Mouse (Mus musculus) stomach, adult 2 months (tissue): ENCODE data around the gene Cenpk. TPM values are rescaled to one million over a fixed set of nuclear protein-coding genes. Genes with fewer than 3 reads are reported as not detected.

Source experiments
- polyA plus RNA-seq: library from polyadenylated mRNA; depleted of rRNA; stranded (reverse); fragments of >200 nt; gene quantifications from 2 replicates; pipeline ENCODE4 v1.2.3, GENCODE M21; 2012; rRNA removed

Gene Cenpk
- polyA plus RNA-seq: not detected in 2 replicates

DNA sequence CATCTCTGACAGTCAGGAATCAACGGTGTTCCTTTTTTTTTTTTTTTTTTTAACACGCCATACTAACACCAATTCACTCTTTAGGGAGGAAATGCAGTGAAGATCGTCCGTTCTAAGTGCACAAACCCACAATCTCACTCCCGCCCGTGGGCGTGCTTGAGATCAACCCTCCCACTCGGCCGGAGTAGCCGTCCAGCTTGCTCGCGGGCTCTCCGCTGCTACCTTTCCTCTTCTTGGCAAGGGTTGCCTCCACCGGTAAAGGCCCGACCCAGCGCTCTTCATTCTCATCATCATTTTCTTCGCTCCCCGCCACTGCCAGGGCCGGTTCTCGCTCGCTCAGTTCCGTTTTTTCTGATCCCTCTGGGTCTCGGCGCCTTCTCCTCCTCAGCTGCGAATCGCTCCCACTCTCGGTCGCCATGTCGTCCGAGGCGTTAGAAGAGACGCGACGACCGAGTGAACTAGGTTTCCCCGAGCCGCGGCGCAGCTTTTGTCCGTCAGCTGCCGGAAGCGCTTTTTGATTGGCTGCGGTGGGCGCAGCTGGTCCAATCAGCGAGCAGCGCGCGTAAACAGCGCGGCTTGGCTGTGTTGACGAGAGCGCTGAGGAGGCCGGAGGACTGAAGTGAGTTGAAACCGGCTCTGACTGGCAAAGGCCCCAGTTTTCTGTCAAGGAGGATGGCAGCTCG is at the start of gene Cenpk, which contains the start of gene Ppwd1:
TSS of gene Cenpk (plus strand) at position 228 of the 683 bp plus-strand sequence.
TSS of gene Ppwd1 (minus strand) at position 460 of the 683 bp plus-strand sequence.

DNA sequence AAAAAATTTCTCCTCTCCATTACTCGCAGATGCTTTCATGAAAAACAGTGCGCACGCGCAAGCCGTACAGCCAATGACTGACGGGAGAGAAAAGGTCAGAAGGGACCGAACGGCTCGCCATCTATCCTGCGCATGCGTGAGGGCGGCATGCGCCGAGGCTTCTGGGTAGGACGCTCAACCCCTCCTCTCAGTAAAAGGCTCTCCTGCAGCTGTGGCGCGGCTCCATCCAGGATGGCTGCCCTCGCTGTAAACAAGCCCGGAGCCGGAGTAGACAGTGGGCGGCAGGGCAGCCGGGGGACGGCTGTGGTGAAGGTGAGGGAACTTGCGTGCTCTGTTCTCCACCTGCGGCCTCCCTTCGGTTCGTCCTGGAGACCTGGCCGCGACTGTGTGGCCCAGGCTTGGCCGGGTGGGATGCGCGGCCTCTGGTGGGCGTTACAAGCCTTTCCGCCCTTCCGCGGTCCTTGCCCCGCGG is 49.7 kb upstream of the Cenpk start, which contains the start of gene Trim23:
TSS of gene Trim23 (plus strand) at position 148 of the 472 bp plus-strand sequence.

DNA sequence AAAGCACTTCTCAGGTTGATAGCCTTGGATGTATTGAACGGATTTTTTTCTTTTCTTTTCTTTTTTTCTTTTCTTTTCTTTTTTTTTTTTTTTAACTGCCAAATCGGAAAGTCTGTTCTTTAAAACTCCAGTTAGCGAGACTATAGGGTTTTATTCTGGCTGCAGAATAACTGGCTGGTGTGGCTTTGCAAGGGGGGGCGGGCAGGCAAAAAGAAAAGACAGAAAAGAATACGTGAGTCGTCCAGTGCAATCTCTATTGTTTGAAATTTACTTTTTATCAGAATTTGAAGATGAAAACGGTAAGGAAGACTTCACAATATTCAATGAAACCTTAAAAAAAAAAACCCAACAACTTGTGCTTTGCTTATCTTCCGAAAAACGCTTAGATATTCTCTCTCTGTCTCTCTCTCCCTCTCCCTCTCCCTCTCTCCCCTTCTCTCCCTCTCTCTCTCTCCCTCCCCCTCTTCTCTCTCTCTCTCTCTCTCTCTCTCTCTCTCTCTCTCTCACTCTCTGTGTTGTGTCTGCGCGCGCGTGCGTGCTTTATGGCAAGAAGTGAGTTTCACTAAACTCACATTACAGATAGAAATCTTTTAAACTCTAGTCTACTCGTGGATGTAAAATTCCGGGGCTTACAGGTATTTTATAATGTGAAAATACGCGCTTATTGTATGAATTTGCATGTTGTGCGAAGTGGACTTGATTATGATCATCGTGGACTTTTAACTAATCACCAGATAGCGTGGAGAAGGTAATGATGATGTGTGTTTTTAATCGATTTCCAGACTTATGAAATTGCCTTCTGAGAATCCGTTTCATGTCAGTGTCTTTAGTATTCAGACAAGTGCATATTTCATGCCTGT is 59.2 kb downstream of the Cenpk start, which contains the start of gene Adamts6:
TSS of gene Adamts6 (plus strand) at position 470 of the 860 bp plus-strand sequence.

Other genes starting within 250 kb of the Cenpk start
- gene Nln, start 119.0 kb upstream of the Cenpk start, polyA plus RNA-seq: 3.4 and 5.3 TPM in 2 replicates
- gene Sgtb, start 118.9 kb upstream of the Cenpk start, polyA plus RNA-seq: 0.23 and 0.24 TPM in 2 replicates
- 1.7 and 1.8 TPM in 2 replicates for gene Trappc13, start 50.1 kb upstream of the Cenpk start, polyA plus RNA-seq
- 0.15 and 0.17 TPM in 2 replicates for gene Trim23, start 49.8 kb upstream of the Cenpk start, polyA plus RNA-seq
- gene Ppwd1, start 232 bp downstream of the Cenpk start, polyA plus RNA-seq: 0.12 and 0.18 TPM in 2 replicates
- 0.16 and 0.30 TPM in 2 replicates for gene Adamts6, start 59.2 kb downstream of the Cenpk start, polyA plus RNA-seq